Mouse (Mus musculus): ENCODE data around the gene Abcb4. TPM values are rescaled to one million over a fixed set of nuclear protein-coding genes. Genes with fewer than 3 reads are reported as not detected.
"Not testable (repeated sequence)": the region's sequence is repeated elsewhere in the genome, so short reads cannot be mapped to it uniquely, and the experiment has no call there.

The Abcb4 gene
- polyA plus RNA-seq, 2 experiments from 2014 or later = 0.62 to 0.70 TPM

DNA sequence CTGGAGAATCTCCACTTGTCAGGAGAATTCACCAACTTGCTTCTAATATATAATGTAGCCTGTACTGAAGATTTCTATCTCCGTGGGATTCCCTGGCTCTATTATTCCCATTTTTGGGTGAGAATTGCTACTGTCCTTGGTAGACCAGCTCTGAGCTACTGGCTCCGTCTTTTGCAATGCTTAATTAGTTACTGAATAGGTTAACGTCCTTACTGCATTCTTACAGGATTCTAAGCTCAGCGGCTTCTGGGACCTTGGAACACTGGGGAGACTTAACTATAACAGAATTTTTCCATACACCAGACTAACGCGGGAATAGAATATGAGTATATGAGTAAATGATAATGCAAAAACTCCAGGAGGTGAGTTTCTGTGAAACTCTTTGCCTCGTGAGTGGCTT, 106.5 kb downstream of the Abcb4 start:
- ATAC-seq = not testable (repeated sequence)

- ATAC-seq = not testable (repeated sequence)
Observed at GRCm38 (mm10) chr5:9006585-9006984, 113.1 kb downstream of the Abcb4 start.

Other genes starting within 250 kb of the Abcb4 start
- gene Abcb1a, start 233.6 kb upstream of the Abcb4 start, polyA plus RNA-seq (2017; shearing (Covaris generic)) = 10 to 100 TPM; 32.0 to 53.2 TPM
- 10 to 100 TPM in 1 of 2 experiments, 1 to 10 TPM in 1; 10.0 to 12.1 TPM for gene Abcb1b, start 95.6 kb upstream of the Abcb4 start, polyA plus RNA-seq (2017; shearing (Covaris generic))
- 10 to 100 TPM; 69.6 to 70.4 TPM for gene Crot, start 103.6 kb downstream of the Abcb4 start, polyA plus RNA-seq (2017; shearing (Covaris generic))
- 10 to 100 TPM; 40.6 to 63.2 TPM for gene Tmem243, start 207.0 kb downstream of the Abcb4 start, polyA plus RNA-seq (2017; shearing (Covaris generic))

All from CD4-positive, CD25-positive, alpha-beta regulatory T cell, adult 4 months (primary cell).